Mouse (Mus musculus): ENCODE results near the gene Slc30a6. TPM values are rescaled to one million over a fixed set of nuclear protein-coding genes. Genes with fewer than 3 reads are reported as not detected.
A peak's percentile ranks its signal among the peaks of the same experiment; 100 is the strongest.

The Slc30a6 gene
- total and polyA plus RNA-seq, 2 experiments = 13.5 to 22.7 TPM

DNA sequence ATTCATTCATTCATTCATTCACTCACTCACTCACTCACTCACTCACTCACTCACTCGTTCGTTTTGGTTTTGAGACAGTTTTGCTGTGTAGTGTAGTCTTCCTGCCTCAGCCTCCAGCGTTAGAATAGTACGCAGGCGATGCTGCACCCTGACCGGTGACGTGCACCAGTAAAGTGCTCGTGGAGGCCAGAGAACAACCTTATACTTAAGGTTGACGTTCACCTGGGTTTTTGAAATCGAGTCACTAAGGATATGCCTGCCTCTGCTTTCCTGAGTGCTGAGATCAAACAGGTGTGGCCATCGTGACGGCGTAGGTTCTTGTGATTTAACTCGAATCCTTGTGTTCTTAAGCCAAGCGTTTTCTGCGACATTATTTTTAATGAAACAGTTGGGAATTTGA, 553 bp upstream of the Slc30a6 start:
- no peak for DNase-seq (ENCODE audit: extremely low read depth, low read depth, low spot score)
- peaks cover 7% of the 10 kb centered on the region for H3K4me1 ChIP-seq (ENCODE audit: control insufficient read depth, insufficient read depth, low read length)
- H3K36me3 ChIP-seq (ENCODE audit: control insufficient read depth, insufficient read depth, low read length) = no peaks in the 10 kb centered on the region
- H3K4me3 ChIP-seq (ENCODE audit: insufficient read depth, low read depth, low read length) = peak overlapping the region; percentile 34
- TF ChIP-seq CTCF (IDR thresholded peaks at IDR 0.05; ENCODE audit: low read depth, low read length) = no peak
- TF ChIP-seq POLR2A (IDR thresholded peaks at IDR 0.05; ENCODE audit: extremely low read depth, insufficient read depth, low read length) = no peak
- no peaks in the 10 kb centered on the region; the same call in 1 of the 2 replicates for H3K79me2 ChIP-seq (ENCODE audit: control insufficient read depth, insufficient read depth, low read length)
- peak overlapping the region; percentile 5 for H3K27ac ChIP-seq (replicated peaks; ENCODE audit: insufficient read depth, low read depth, low read length)
- WGBS = 8% methylated on average over 16 of the region's 16 CpGs
- H3K27me3 ChIP-seq (ENCODE audit: control insufficient read depth, insufficient read depth, low read length) = no peaks in the 10 kb centered on the region
- H3K9ac ChIP-seq (ENCODE audit: low read depth, low read length) = peak overlapping the region; percentile 45

DNA sequence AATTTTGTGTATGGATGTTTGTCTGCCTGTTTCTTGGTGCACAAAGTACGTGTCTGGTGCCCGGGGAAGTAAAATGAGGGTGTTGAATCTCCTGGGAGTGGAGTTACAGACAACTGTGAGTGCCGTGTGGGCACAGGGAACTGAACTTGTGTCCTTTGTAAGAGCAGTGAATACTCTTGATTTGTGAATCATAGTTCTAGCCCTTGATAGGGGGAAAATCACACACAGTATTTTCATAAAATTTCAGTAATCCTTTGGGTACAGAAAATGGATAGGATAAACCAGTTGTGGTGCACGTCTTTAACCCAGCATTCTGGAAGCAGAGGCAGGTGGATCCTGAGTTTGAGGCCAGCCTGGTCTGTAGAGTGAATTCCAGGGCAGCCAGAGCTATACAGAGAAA, 1.4 kb downstream of the Slc30a6 start:
- WGBS = 51% methylated on average over 4 of the region's 4 CpGs
- peaks cover 7% of the 10 kb centered on the region for H3K4me1 ChIP-seq (ENCODE audit: control insufficient read depth, insufficient read depth, low read length)
- H3K9ac ChIP-seq (ENCODE audit: low read depth, low read length) = no peak overlapping the region
- H3K4me3 ChIP-seq (ENCODE audit: insufficient read depth, low read depth, low read length) = no peak overlapping the region
- H3K36me3 ChIP-seq (ENCODE audit: control insufficient read depth, insufficient read depth, low read length) = 0 out of 2 replicates have a peak, but pooled peaks cover 3% of the 10 kb centered on the region
- no peak overlapping the region for H3K27ac ChIP-seq (replicated peaks; ENCODE audit: insufficient read depth, low read depth, low read length)
- H3K27me3 ChIP-seq (ENCODE audit: control insufficient read depth, insufficient read depth, low read length) = no peaks in the 10 kb centered on the region
- TF ChIP-seq POLR2A (IDR thresholded peaks at IDR 0.05; ENCODE audit: extremely low read depth, insufficient read depth, low read length) = no peak
- no peak for TF ChIP-seq CTCF (IDR thresholded peaks at IDR 0.05; ENCODE audit: low read depth, low read length)
- H3K79me2 ChIP-seq (ENCODE audit: control insufficient read depth, insufficient read depth, low read length) = no peaks in the 10 kb centered on the region; the same call in 1 of the 2 replicates
- no peak for DNase-seq (ENCODE audit: extremely low read depth, low read depth, low spot score)

DNA sequence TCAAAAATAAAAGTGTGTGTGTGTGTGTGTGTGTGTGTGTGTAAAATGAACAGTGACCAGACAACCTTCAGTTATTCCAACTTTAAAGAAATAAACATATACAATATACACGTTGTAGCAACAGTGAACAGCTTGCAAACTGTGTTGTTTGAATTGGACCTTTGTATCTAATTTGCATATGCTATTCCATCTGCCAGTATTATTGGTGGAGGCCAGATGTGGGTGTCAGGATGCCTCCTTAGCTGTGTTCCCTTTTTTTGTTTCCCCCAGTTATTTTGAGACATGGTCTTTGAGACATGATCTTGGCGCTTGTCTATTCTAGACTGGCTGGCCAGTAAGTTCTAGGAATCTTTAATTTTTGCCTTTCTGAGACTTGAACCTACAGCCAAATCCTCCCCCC, 1.8 kb downstream of the Slc30a6 start:
- Histone ChIP-seq H3K79me2 (ENCODE audit: control insufficient read depth, insufficient read depth, low read length) (no peaks in the 10 kb centered on the region; the same call in 1 of the 2 replicates), H3K4me1 (ENCODE audit: control insufficient read depth, insufficient read depth, low read length) (peaks cover 7% of the 10 kb centered on the region), H3K27ac (replicated peaks; ENCODE audit: insufficient read depth, low read depth, low read length) (no peak overlapping the region), H3K36me3 (ENCODE audit: control insufficient read depth, insufficient read depth, low read length) (0 out of 2 replicates have a peak, but pooled peaks cover 4% of the 10 kb centered on the region), H3K27me3 (ENCODE audit: control insufficient read depth, insufficient read depth, low read length) (no peaks in the 10 kb centered on the region), H3K9ac (ENCODE audit: low read depth, low read length) (no peak overlapping the region), H3K4me3 (ENCODE audit: insufficient read depth, low read depth, low read length) (no peak overlapping the region)
- TF ChIP-seq POLR2A (IDR thresholded peaks at IDR 0.05; ENCODE audit: extremely low read depth, insufficient read depth, low read length) (no peak), CTCF (IDR thresholded peaks at IDR 0.05; ENCODE audit: low read depth, low read length) (no peak)
- WGBS = 59% methylated on average over 2 of the region's 2 CpGs
- DNase-seq (ENCODE audit: extremely low read depth, low read depth, low spot score) = no peak

GRCm38 (mm10) chr17:74402486-74403222, 7.2 kb downstream of the Slc30a6 start:
- H3K4me1 ChIP-seq (ENCODE audit: control insufficient read depth, insufficient read depth, low read length) = no peaks in the 10 kb centered on the region
- H3K9ac ChIP-seq (ENCODE audit: low read depth, low read length) = no peak overlapping the region
- H3K4me3 ChIP-seq (ENCODE audit: insufficient read depth, low read depth, low read length) = no peak overlapping the region
- H3K79me2 ChIP-seq (ENCODE audit: control insufficient read depth, insufficient read depth, low read length) = no peaks in the 10 kb centered on the region
- no peak overlapping the region for H3K27ac ChIP-seq (replicated peaks; ENCODE audit: insufficient read depth, low read depth, low read length)
- 94% methylated on average over 12 of the region's 12 CpGs for WGBS
- no peak for TF ChIP-seq CTCF (IDR thresholded peaks at IDR 0.05; ENCODE audit: low read depth, low read length)
- TF ChIP-seq POLR2A (IDR thresholded peaks at IDR 0.05; ENCODE audit: extremely low read depth, insufficient read depth, low read length) = no peak
- no peak for DNase-seq (ENCODE audit: extremely low read depth, low read depth, low spot score)
- H3K36me3 ChIP-seq (ENCODE audit: control insufficient read depth, insufficient read depth, low read length) = peaks cover 28% of the 10 kb centered on the region; the same call in 1 of the 2 replicates
- no peaks in the 10 kb centered on the region for H3K27me3 ChIP-seq (ENCODE audit: control insufficient read depth, insufficient read depth, low read length)

DNA sequence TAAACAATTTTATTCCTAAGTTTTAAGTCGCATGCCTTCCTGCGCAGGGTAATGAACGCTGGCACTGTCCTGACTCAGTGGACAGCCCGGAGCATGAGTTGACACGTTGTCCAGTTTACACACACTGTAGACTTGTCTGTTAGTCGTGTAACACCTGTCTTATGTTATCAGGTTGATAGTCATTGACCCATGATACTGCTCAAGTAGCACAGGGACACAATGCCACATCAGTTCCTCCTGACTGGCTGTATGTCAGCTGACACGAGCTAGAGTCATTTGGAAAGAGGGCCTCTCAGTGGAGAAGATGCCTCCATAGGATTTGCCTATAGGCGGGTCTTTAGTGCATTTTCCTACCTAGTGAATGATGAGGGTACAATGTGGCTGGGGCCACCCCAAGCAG, 11.1 kb downstream of the Slc30a6 start:
- Histone ChIP-seq H3K4me3 (ENCODE audit: insufficient read depth, low read depth, low read length) (no peak overlapping the region), H3K79me2 (ENCODE audit: control insufficient read depth, insufficient read depth, low read length) (no peaks in the 10 kb centered on the region), H3K27me3 (ENCODE audit: control insufficient read depth, insufficient read depth, low read length) (no peaks in the 10 kb centered on the region), H3K36me3 (ENCODE audit: control insufficient read depth, insufficient read depth, low read length) (peaks cover 41% of the 10 kb centered on the region), H3K4me1 (ENCODE audit: control insufficient read depth, insufficient read depth, low read length) (no peaks in the 10 kb centered on the region), H3K9ac (ENCODE audit: low read depth, low read length) (no peak overlapping the region), H3K27ac (replicated peaks; ENCODE audit: insufficient read depth, low read depth, low read length) (no peak overlapping the region)
- TF ChIP-seq POLR2A (IDR thresholded peaks at IDR 0.05; ENCODE audit: extremely low read depth, insufficient read depth, low read length) (no peak), CTCF (IDR thresholded peaks at IDR 0.05; ENCODE audit: low read depth, low read length) (no peak)
- no peak for DNase-seq (ENCODE audit: extremely low read depth, low read depth, low spot score)
- 87% methylated on average over 8 of the region's 8 CpGs for WGBS

DNA sequence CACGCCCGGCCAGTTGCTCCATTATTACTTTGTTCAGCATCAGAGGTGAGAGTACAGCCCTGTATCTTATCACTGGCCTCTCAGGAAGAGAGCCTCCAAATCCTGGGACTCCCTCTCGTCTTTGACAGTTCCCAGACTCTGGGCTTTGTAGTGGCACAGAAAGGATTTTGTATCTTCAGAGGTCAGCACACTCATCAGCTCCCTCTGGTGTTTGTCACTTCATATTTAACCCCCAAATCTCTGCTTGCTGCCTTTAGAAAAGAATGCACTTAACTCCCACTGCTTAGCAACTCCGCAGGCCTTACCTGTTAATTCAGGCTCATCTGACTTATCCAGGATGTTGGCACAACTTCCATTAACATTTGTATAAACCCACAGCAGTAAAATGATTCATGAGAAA, 14.3 kb downstream of the Slc30a6 start:
- 80% methylated on average over 4 of the region's 4 CpGs for WGBS
- no peaks in the 10 kb centered on the region for H3K79me2 ChIP-seq (ENCODE audit: control insufficient read depth, insufficient read depth, low read length)
- TF ChIP-seq CTCF (IDR thresholded peaks at IDR 0.05; ENCODE audit: low read depth, low read length) (no peak), POLR2A (IDR thresholded peaks at IDR 0.05; ENCODE audit: extremely low read depth, insufficient read depth, low read length) (no peak)
- no peak overlapping the region for H3K4me3 ChIP-seq (ENCODE audit: insufficient read depth, low read depth, low read length)
- peaks cover 29% of the 10 kb centered on the region for H3K36me3 ChIP-seq (ENCODE audit: control insufficient read depth, insufficient read depth, low read length)
- H3K4me1 ChIP-seq (ENCODE audit: control insufficient read depth, insufficient read depth, low read length) = no peaks in the 10 kb centered on the region
- no peak for DNase-seq (ENCODE audit: extremely low read depth, low read depth, low spot score)
- H3K9ac ChIP-seq (ENCODE audit: low read depth, low read length) = no peak overlapping the region
- H3K27ac ChIP-seq (replicated peaks; ENCODE audit: insufficient read depth, low read depth, low read length) = no peak overlapping the region
- no peaks in the 10 kb centered on the region for H3K27me3 ChIP-seq (ENCODE audit: control insufficient read depth, insufficient read depth, low read length)

All from liver, adult 2 months (tissue).